Mouse (Mus musculus) forebrain, embryonic 13.5 days (tissue): ENCODE measurements around the gene Pimreg. TPM values are rescaled to one million over a fixed set of nuclear protein-coding genes. Genes with fewer than 3 reads are reported as not detected.

Source experiments
- ATAC-seq: fragments of 200-750 bp; cut with Nextera tagmentation; 2 replicates; pipeline ENCODE4 v1.8.0; 2017
- H3K27ac ChIP-seq: fragments of 300-500 bp; sonication (generic); 2 replicates; pipeline ENCODE4 v1.5.1; 2015; ENCODE audit warnings: inconsistent platforms, mild to moderate bottlenecking, moderate library complexity
- H3K27me3 ChIP-seq: fragments of 300-500 bp; sonication (generic); 2 replicates; pipeline ENCODE4 v1.6.1; 2015; ENCODE audit warnings: mild to moderate bottlenecking, inconsistent platforms
- H3K36me3 ChIP-seq: fragments of 300-500 bp; sonication (generic); 2 replicates; pipeline ENCODE4 v1.6.1; 2015; ENCODE audit warnings: mild to moderate bottlenecking, inconsistent platforms; ENCODE audit not compliant: poor library complexity, severe bottlenecking
- H3K4me1 ChIP-seq: fragments of 300-500 bp; sonication (generic); 2 replicates; pipeline ENCODE4 v1.6.1; 2015; ENCODE audit warnings: inconsistent platforms
- H3K4me2 ChIP-seq: fragments of 300-500 bp; sonication (generic); 2 replicates; pipeline ENCODE4 v1.6.1; 2015; ENCODE audit warnings: inconsistent platforms, mild to moderate bottlenecking, moderate library complexity
- H3K4me3 ChIP-seq: fragments of 300-500 bp; sonication (generic); 2 replicates; pipeline ENCODE4 v1.5.1; 2015; ENCODE audit warnings: mild to moderate bottlenecking, inconsistent platforms
- H3K9ac ChIP-seq: fragments of 300-500 bp; sonication (generic); 2 replicates; pipeline ENCODE4 v1.6.1; 2015; ENCODE audit warnings: mild to moderate bottlenecking, inconsistent platforms
- H3K9me3 ChIP-seq: fragments of 300-500 bp; sonication (generic); replicated peaks from 2 replicates; pipeline ENCODE4 v1.6.1; 2016; ENCODE audit warnings: inconsistent platforms
- WGBS: fragments of 180-500 bp; shearing (Covaris S2); methylation state at CpG from one replicate; pipeline ENCODE4 v1.1.7; 2015; 5-methylcytosine and 5-hydroxymethylcytosine counted together
- polyA plus RNA-seq: library from polyadenylated mRNA; unstranded; fragments of >200 nt; fragmentation: Nextera tagmentation; extraction: Ambion mirVana; gene quantifications from 2 replicates; pipeline ENCODE4 v1.2.1, GENCODE M21; 2015

The Pimreg gene
- polyA plus RNA-seq, 1 experiment from 2014 or later: 155 TPM

DNA sequence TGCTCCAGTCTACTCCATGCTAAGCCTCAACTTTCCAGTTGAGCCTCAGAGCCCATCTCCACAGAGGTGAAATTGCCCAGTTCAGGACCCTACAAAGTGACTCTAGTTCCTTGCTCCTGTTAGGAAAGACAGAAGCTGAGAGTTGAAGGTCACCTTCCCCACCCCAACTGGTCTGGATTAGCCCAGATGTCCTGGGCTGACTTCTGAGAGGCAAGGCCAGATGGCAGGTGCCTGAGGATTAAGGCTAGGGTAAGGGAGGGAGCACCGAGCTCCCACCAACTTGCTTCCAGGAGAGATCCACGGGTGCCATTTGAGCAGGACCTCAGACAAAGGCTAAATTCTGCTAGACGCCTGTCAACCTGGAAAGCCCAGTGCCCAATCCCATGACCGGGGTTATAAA lies 9.7 kb upstream of the Pimreg start:
- WGBS: 84% methylated on average over 4 of the region's 4 CpGs
- no peaks in the 10 kb centered on the region for H3K9me3 ChIP-seq
- H3K4me3 ChIP-seq: no peak overlapping the region
- peaks cover 17% of the 10 kb centered on the region for H3K27me3 ChIP-seq
- no peak overlapping the region for H3K4me2 ChIP-seq
- 0 out of 2 replicates have a peak, but pooled peaks cover 6% of the 10 kb centered on the region for H3K4me1 ChIP-seq
- no peaks in the 10 kb centered on the region for H3K36me3 ChIP-seq
- no peak overlapping the region for H3K27ac ChIP-seq
- no peak for ATAC-seq
- H3K9ac ChIP-seq: no peak overlapping the region

DNA sequence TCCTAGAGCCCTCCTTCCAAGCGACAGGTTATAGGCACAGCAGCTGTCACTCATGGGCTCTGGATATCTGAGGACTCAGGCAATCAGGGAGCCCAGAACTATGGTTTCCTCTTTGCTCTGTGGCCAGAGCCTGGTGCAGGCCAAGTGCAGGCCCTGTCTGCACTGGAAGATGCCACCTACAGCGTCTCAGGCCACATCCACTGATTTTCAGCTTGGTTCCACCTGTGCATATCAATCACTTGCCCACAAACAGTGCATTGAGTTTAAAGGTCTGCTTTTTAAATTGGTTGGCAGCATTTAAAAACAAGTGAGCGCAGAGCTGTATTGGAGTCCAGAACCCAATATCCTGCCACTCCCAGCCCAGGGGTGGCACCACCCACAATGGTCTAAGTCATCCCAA lies 9.2 kb upstream of the Pimreg start:
- Histone ChIP-seq H3K4me1 (peaks cover 6% of the 10 kb centered on the region; the same call in 1 of the 2 replicates), H3K9ac (no peak overlapping the region), H3K9me3 (no peaks in the 10 kb centered on the region), H3K27ac (no peak overlapping the region), H3K4me2 (no peak overlapping the region), H3K36me3 (no peaks in the 10 kb centered on the region), H3K4me3 (no peak overlapping the region), H3K27me3 (peaks cover 14% of the 10 kb centered on the region)
- ATAC-seq: no peak
- 89% methylated on average over 3 of the region's 3 CpGs for WGBS

GRCm38 (mm10) chr11:72037409-72037808 lies 4.4 kb upstream of the Pimreg start, which contains the start of gene Aipl1:
Gene Aipl1 (minus strand): TSS chr11:72037509.
- H3K4me2 ChIP-seq: no peak within 1 kb of the TSS
- H3K27me3 ChIP-seq: no peaks in the 10 kb centered on the region
- peaks cover 38% of the 10 kb centered on the region for H3K4me1 ChIP-seq
- H3K36me3 ChIP-seq: no peaks in the 10 kb centered on the region
- H3K27ac ChIP-seq: no peak within 1 kb of the TSS
- H3K9me3 ChIP-seq: no peaks in the 10 kb centered on the region
- ATAC-seq: no peak
- WGBS: 72% methylated on average over 4 of the region's 4 CpGs
- no peak within 1 kb of the TSS for H3K9ac ChIP-seq
- no peak within 1 kb of the TSS for H3K4me3 ChIP-seq

DNA sequence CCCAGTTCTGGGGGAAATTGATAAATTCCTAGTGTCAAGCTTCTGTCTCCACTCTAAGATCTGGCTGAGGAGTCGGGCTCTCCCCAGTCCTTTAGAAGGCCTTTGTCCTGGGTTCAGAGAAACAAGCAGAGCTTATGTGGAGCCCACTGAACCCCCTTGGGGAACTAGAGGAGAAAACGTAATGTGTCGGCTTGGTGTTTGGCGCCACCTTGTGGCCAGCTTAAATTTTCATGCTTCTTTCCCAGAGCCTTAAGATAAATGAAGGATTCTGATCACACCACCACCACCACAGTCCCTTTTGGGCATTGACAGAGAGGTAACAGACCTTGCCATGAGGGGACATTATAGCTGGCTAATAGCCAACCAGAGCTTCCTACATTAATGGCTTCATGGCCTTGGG lies 3.8 kb upstream of the Pimreg start:
- H3K36me3 ChIP-seq: no peaks in the 10 kb centered on the region
- no peak for ATAC-seq
- H3K4me1 ChIP-seq: peaks cover 43% of the 10 kb centered on the region
- no peaks in the 10 kb centered on the region for H3K9me3 ChIP-seq
- no peak overlapping the region for H3K27ac ChIP-seq
- 0% methylated on average over 4 of the region's 4 CpGs for WGBS
- no peaks in the 10 kb centered on the region for H3K27me3 ChIP-seq
- no peak overlapping the region for H3K4me3 ChIP-seq
- H3K9ac ChIP-seq: no peak overlapping the region
- H3K4me2 ChIP-seq: no peak overlapping the region

- Histone ChIP-seq H3K4me2 (peak overlapping the region; percentile 40), H3K27me3 (no peaks in the 10 kb centered on the region), H3K4me3 (peak overlapping the region; percentile 14; the same call in 1 of the 2 replicates), H3K36me3 (peaks cover 9% of the 10 kb centered on the region; the same call in 1 of the 2 replicates), H3K9ac (peak overlapping the region; percentile 8; the same call in 1 of the 2 replicates), H3K9me3 (no peaks in the 10 kb centered on the region), H3K27ac (peak overlapping the region; percentile 33), H3K4me1 (peaks cover 61% of the 10 kb centered on the region)
- ATAC-seq: peak; percentile 7; the same call in 1 of the 2 replicates
- 17% methylated on average over 16 of the region's 16 CpGs for WGBS
Observed at GRCm38 (mm10) chr11:72039599-72040386, 2.0 kb upstream of the Pimreg start.

DNA sequence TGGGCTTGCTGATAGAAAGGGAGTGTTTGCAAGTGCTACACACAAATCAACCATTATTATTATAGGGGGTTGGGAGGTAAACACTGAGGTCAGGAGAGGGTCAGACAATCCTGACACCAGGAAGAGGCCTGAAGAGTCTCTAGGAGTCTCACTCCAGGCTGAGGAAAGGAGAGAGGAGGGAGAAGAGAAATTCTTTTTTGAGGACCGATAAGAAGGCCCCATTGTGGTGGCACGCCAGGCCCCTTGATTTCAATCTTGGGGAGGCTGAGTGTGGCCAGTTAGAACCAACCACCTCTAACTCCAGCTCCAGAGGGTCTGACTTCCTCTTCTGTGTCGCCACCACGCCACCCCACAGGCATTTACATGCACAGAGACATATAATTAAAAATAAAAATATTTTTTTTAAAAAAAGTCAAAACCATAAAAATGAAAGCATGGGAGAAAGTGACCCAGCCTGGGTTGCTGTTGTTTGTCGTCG lies 503 bp upstream of the Pimreg start:
- Histone ChIP-seq H3K4me2 (peak overlapping the region; percentile 95), H3K4me1 (peaks cover 64% of the 10 kb centered on the region), H3K27me3 (no peaks in the 10 kb centered on the region), H3K36me3 (peaks cover 25% of the 10 kb centered on the region), H3K9ac (peak overlapping the region; percentile 74), H3K9me3 (no peaks in the 10 kb centered on the region), H3K4me3 (peak overlapping the region; percentile 74), H3K27ac (peak overlapping the region; percentile 82)
- ATAC-seq: no peak
- 15% methylated on average over 6 of the region's 6 CpGs for WGBS

DNA sequence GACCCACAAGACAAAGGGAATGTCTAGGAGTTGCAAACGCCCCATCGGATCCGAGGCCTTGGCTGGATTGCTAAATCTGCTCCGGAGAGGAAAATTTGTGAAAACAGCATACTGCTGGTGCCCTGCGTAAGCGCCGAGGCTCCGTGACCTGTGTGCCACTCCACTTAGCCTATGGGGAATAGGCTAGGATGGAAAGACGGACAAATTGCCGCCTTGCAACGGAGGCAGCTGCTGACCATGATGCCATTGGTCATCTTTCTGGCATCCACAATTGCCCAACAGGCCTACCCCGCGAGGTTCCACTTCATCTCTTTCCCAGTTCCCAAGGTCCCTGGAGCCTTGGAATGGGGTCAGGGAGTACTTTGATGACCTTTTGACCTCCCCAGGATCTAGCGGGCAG lies 799 bp downstream of the Pimreg start:
- Histone ChIP-seq H3K9me3 (no peaks in the 10 kb centered on the region), H3K27ac (no peak overlapping the region), H3K9ac (peak overlapping the region; percentile 79), H3K4me2 (peak overlapping the region; percentile 95), H3K4me3 (peak overlapping the region; percentile 74), H3K36me3 (peaks cover 35% of the 10 kb centered on the region), H3K4me1 (peaks cover 63% of the 10 kb centered on the region), H3K27me3 (no peaks in the 10 kb centered on the region)
- 1% methylated on average over 14 of the region's 14 CpGs for WGBS
- no peak; the same call in 1 of the 2 replicates for ATAC-seq

GRCm38 (mm10) chr11:72044231-72044630 lies 2.4 kb downstream of the Pimreg start:
- Histone ChIP-seq H3K27me3 (peaks cover 1% of the 10 kb centered on the region; the same call in 1 of the 2 replicates), H3K4me2 (peak overlapping the region; percentile 95), H3K27ac (no peak overlapping the region), H3K9me3 (no peaks in the 10 kb centered on the region), H3K36me3 (peaks cover 39% of the 10 kb centered on the region), H3K4me1 (peaks cover 49% of the 10 kb centered on the region), H3K4me3 (0 out of 2 replicates have a peak overlapping the region, but pooled peaks have one; percentile 74), H3K9ac (peak overlapping the region; percentile 79; the same call in 1 of the 2 replicates)
- WGBS: 86% methylated on average over 3 of the region's 3 CpGs
- no peak for ATAC-seq

DNA sequence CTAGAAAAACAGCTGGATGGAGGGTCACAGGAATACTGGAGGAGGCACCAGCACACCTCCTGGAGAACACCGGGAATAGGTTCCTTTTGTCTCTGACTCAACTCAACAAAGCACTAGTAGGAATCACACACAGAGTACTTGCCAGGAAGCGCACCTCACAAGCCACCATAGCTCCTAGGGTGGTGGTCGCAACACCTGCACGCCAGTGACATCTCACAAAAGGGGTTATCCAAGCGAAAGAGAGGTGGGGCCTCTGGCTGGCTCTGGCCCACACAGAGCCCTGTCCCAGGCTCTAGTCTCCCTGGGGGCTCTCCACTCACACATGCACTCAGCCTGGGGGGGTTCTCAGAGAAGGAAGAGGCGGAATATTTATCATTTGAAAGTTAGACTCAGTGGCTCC lies 6.9 kb downstream of the Pimreg start:
- Histone ChIP-seq H3K36me3 (peaks cover 39% of the 10 kb centered on the region), H3K27ac (no peak overlapping the region), H3K9me3 (no peaks in the 10 kb centered on the region), H3K4me3 (no peak overlapping the region), H3K9ac (no peak overlapping the region), H3K4me1 (peaks cover 43% of the 10 kb centered on the region), H3K27me3 (peaks cover 36% of the 10 kb centered on the region), H3K4me2 (no peak overlapping the region)
- ATAC-seq: no peak
- WGBS: 57% methylated on average over 6 of the region's 6 CpGs

GRCm38 (mm10) chr11:72049171-72049759 lies 7.4 kb downstream of the Pimreg start:
- H3K4me1 ChIP-seq: peaks cover 38% of the 10 kb centered on the region

GRCm38 (mm10) chr11:72050168-72050894 lies 8.5 kb downstream of the Pimreg start:
- ATAC-seq: no peak
- H3K4me3 ChIP-seq: peak overlapping the region; percentile 57
- peak overlapping the region; percentile 78 for H3K9ac ChIP-seq
- peaks cover 24% of the 10 kb centered on the region for H3K36me3 ChIP-seq
- H3K9me3 ChIP-seq: no peaks in the 10 kb centered on the region
- 20% methylated on average over 14 of the region's 14 CpGs for WGBS
- H3K4me2 ChIP-seq: peak overlapping the region; percentile 86
- H3K4me1 ChIP-seq: peaks cover 29% of the 10 kb centered on the region
- no peak overlapping the region for H3K27ac ChIP-seq
- peaks cover 42% of the 10 kb centered on the region for H3K27me3 ChIP-seq

More at GRCm38 (mm10) chr11:72049171-72049759, 7.4 kb downstream of the Pimreg start:
- Histone ChIP-seq H3K4me2 (no peak overlapping the region), H3K9ac (no peak overlapping the region), H3K27me3 (peaks cover 41% of the 10 kb centered on the region), H3K9me3 (no peaks in the 10 kb centered on the region), H3K4me3 (no peak overlapping the region), H3K36me3 (peaks cover 35% of the 10 kb centered on the region), H3K27ac (no peak overlapping the region)
- WGBS: 76% methylated on average over 8 of the region's 8 CpGs
- ATAC-seq: no peak
